Mouse (Mus musculus) retina, embryonic 14.5 days (tissue): ENCODE measurements around the gene Lrrc3.
"Not testable (repeated sequence)": the region's sequence is repeated elsewhere in the genome, so short reads cannot be mapped to it uniquely, and the experiment has no call there.

Source experiments
- DNase-seq: peaks from one replicate; pipeline ENCODE4 v3.0.0-alpha.2; 2015; ENCODE audit warnings: low spot score

The Lrrc3 gene

GRCm38 (mm10) chr10:77902211-77902893 is at the start of gene Lrrc3:
TSS of gene Lrrc3 (minus strand) at chr10:77902536.
- DNase-seq, result peak; percentile 76

GRCm38 (mm10) chr10:77950468-77950867 is 48.1 kb upstream of the Lrrc3 start:
- DNase-seq, result not testable (repeated sequence)

- no peak for DNase-seq
Measured at GRCm38 (mm10) chr10:77939685-77940084, 37.3 kb upstream of the Lrrc3 start.

GRCm38 (mm10) chr10:77927375-77927774 is 25.0 kb upstream of the Lrrc3 start:
- DNase-seq, result no peak

DNA sequence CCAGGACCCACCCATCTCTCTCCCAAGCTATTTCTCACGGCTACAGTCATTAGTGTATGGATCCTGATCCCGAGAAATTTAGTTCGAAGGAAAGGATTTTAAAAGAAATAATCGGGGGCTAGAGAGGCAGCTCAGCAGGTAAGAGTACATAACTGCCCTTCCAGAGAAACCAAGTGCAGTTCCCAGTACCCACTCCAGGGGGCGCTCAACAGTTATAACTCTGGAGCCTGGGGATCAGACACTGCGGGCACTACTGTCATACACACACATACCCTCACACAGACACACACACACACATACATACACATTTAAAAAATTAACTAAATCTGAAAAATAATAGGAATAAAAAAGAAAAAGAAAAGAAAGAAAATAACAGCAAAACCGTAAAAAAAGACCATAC is 23.8 kb upstream of the Lrrc3 start:
- peak; percentile 70 for DNase-seq

- DNase-seq, result no peak
Measured at GRCm38 (mm10) chr10:77922681-77923080, 20.3 kb upstream of the Lrrc3 start.

GRCm38 (mm10) chr10:77921009-77921408 is 18.7 kb upstream of the Lrrc3 start:
- DNase-seq, result no peak

DNA sequence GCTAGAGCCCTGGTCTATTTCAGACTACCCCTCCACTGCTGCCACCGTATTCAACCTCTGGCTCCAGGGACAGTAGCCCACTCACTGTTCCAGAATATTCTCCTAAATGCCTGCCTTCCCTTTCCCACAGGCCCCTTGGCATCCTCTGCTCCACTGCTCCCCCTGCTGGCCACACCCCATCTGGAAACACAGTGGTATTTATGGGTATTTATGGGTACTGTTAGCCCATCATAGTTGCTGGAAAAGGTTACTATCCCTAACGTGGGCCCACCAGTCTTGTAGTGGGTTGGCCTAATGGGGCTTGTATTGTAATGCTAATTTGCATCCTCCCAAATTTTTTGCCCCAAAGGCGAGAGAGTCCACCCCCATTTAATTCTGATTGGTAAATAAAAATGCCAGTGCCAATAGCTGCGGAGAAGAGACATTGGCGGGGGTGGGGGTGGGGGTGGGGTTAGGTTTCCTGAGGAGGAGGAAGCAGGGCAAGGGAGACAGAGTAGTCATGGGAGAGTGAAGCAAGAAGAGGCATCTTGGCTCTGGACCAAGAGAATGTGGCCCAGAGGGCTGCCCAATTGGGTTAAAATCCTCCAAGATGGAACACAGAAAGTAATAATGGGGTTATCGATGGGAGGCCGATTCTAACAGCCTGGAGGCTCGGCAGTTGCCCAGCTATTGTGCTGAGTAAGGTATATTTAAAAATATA is 14.4 kb upstream of the Lrrc3 start:
- peak; percentile 76 for DNase-seq

- no peak for DNase-seq
Measured at GRCm38 (mm10) chr10:77913292-77913691, 11.0 kb upstream of the Lrrc3 start.

DNA sequence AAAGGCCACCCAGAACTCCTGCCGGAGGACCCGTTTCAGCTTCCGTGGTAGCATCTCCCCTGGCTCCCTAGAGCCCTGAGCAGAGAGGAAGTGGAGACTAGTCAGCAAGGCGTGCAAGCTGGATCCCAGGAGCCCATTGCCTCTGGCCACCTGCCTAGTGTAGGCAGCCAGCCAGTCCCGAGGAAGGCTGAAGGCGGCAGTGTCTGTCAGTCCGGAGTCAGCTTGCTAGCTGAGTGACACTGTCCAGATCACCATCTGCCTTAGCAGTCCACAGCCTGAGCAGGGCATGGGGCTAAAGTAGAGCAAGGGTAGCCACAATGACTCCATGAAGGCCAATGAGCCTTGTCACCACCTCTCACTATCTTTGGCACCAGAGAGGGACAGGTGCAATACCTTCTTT is 10.3 kb upstream of the Lrrc3 start:
- DNase-seq, result no peak

- DNase-seq, result peak; percentile 86
Measured at GRCm38 (mm10) chr10:77902894-77903715, 769 bp upstream of the Lrrc3 start.

GRCm38 (mm10) chr10:77901871-77902210 is 495 bp downstream of the Lrrc3 start:
- DNase-seq, result no peak

GRCm38 (mm10) chr10:77900903-77901818 is 1.2 kb downstream of the Lrrc3 start:
- DNase-seq, result no peak

GRCm38 (mm10) chr10:77900126-77900525 is 2.2 kb downstream of the Lrrc3 start:
- no peak for DNase-seq

- peak; percentile 3 for DNase-seq
Measured at GRCm38 (mm10) chr10:77895562-77895961, 6.8 kb downstream of the Lrrc3 start.

- DNase-seq, result no peak
Measured at GRCm38 (mm10) chr10:77890987-77891565, 11.3 kb downstream of the Lrrc3 start.

DNA sequence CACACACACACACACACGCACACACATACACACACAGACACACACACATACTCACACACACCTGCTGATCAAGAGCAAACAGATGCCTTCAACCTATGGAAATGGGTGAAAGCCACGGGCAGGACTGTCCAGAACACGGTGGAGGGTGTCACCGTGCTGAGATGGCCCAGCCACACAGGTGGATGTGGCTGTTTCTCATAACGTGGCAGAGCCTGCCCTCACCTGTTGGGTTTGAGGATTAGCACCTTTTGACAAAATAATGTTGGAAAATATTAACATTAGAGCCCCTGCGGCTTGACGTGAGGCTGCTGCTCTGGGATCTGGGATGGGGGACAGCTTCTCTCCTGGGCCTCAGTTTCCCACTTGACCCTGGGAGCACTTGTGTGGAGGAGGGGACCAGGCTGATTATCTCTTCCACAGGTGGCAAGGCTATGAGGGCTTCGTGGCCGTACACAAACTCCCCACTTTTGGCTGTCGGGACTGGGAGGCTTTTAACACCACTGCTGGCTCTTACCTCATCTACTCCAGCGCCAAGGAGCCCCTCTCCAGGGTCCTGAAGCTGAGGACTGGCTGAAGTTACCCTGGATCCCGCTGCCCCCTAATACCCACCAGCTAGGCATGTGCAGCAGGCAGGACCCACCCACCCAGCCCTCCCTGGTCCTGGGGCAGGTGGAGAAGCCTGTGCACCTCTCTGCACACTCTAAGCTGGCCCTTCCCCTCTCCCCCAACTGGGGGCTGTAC is 16.2 kb downstream of the Lrrc3 start:
- DNase-seq, result no peak

DNA sequence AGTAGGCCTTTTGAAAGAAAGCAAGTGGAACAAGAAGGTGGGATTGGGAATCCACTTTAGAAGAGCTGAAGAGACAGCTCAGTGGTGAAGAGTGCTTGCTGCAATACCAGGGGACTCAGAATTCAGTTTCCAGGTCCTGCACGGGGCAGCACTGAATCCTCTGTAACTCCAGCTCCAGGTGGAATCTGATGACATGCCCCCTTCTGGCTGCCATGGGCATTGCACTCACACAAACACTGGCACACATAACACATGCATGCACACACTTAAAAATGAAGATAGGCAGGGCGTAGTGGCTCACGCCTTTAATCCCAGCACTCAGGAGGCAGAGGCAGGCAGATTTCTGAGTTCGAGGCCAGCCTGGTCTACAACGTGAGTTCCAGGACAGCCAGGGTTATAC is 19.8 kb downstream of the Lrrc3 start:
- DNase-seq, result no peak

GRCm38 (mm10) chr10:77880305-77880704 is 22.0 kb downstream of the Lrrc3 start:
- no peak for DNase-seq

DNA sequence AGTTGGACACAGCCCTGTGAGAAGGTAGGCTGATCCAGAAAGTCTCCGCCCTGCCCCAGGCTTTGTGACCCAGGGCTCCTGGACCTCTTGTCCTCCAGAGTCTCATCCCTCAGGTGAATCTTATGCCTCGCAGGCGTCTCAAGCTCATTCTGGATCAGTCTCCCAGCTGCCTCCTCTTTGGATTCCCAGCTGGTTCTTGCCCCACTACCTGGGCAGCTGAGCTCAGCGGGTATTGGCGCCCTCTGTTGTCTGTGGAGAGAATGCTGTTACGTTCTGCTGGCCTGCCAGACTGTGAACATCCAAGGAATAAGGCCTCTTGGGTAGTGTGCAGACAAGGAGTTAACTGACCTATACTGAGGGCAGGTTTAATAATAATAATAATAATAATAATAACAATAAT is 23.4 kb downstream of the Lrrc3 start:
- peak; percentile 40 for DNase-seq

DNA sequence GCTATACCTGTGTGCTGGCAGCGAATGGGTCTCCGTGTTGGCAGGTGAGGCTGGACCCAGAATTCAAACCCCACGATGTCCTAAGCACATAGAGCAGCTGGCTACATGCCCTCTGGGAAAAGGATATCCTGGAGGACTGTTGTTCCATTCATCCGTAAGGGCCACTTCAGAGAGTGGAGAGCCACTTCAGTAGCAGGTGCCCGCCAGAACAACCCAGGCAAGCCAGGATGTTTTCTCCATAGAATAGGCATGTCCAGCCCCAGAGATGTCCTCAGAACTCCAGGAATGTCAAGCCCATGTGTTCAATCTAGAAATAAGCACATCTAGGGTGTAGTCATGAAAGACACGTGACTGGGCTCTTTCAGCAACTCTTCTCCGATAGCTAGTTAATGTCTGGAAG is 32.7 kb downstream of the Lrrc3 start:
- DNase-seq, result no peak
